In genomic region chr16:97293273-97293672, GRCm38 (mm10) we compare ENCODE assay signal across 8 mouse cellular contexts.
DNase-seq lines count a peak whose midpoint lies in the region; TF ChIP-seq lines count a peak whose summit lies in the region.

No protein-coding gene starts in this region.

- peak; percentile 94 for TF ChIP-seq CTCF in gastrocnemius, adult 2 months (IDR thresholded peaks at IDR 0.05)

- DNase-seq in adipocyte (ENCODE audit: low spot score): peak; percentile 77
- peak; percentile 53 to 65 for DNase-seq in cerebellum, postnatal 36 days
- peak; percentile 71 for DNase-seq in gastrocnemius, adult 2 months
- DNase-seq in hindlimb bud, embryonic 11.5 days (ENCODE audit: extremely low spot score, low read depth, low spot score): peak; percentile 75
- peak; percentile 32 for DNase-seq in left cerebral cortex, adult 11 months (ENCODE audit: low spot score)
- peak; percentile 78 for DNase-seq in right cerebral cortex, postnatal 14 days
- DNase-seq in urinary bladder, postnatal 4 days (ENCODE audit: low spot score in 2 of 2): peak; percentile 56 to 79

- H3K27me3 ChIP-seq in megakaryocyte, embryonic 14.5 days (replicated peaks): no peaks in the 10 kb centered on the region

- H3K36me3 ChIP-seq in megakaryocyte, embryonic 14.5 days (replicated peaks; ENCODE audit: low read length): no peaks in the 10 kb centered on the region

- peaks cover 48% of the 10 kb centered on the region for H3K4me1 ChIP-seq in megakaryocyte, embryonic 14.5 days

- intact Hi-C loops in gastrocnemius, adult 2 months (cut with DNase I): loop anchor here (2.0 kb wide), 1 partner anchor 396 kb away; no protein-coding TSS in a partner anchor

- H3K9me3 ChIP-seq in megakaryocyte, embryonic 14.5 days: no peaks in the 10 kb centered on the region

- H3K27ac ChIP-seq in gastrocnemius, adult 2 months: no peak overlapping the region

- peak overlapping the region; percentile 47 for H3K4me3 ChIP-seq in gastrocnemius, adult 2 months
- H3K4me3 ChIP-seq in megakaryocyte, embryonic 14.5 days (replicated peaks): peak overlapping the region; percentile 15
